In genomic region chr4:155178274-155178673, GRCm38 (mm10) we compare ENCODE assay signal across 8 mouse cellular contexts. TPM values are rescaled to one million over a fixed set of nuclear protein-coding genes. Genes with fewer than 3 reads are reported as not detected.
DNase-seq lines count a peak whose midpoint lies in the region; ATAC-seq lines count a peak whose summit lies in the region.

No protein-coding gene starts in this region.

- H3K4me2 ChIP-seq in embryonic facial prominence, embryonic 11.5 days (ENCODE audit: low read depth, low read length): 0 out of 2 replicates have a peak overlapping the region, but pooled peaks have one; percentile 4
- H3K4me2 ChIP-seq in heart, embryonic 14.5 days (ENCODE audit: low read length): peak overlapping the region; percentile 42
- peak overlapping the region; percentile 42 for H3K4me2 ChIP-seq in kidney, embryonic 15.5 days
- H3K4me2 ChIP-seq in lung, embryonic 15.5 days: peak overlapping the region; percentile 47
- peak overlapping the region; percentile 11; the same call in 1 of the 2 replicates for H3K4me2 ChIP-seq in neural tube, embryonic 14.5 days (ENCODE audit: low read depth, low read length)

- 19% methylated on average over 6 of the region's 6 CpGs for WGBS in embryonic facial prominence, embryonic 11.5 days
- WGBS in heart, embryonic 14.5 days: 6% methylated on average over 6 of the region's 6 CpGs
- WGBS in kidney, embryonic 15.5 days: 5% methylated on average over 6 of the region's 6 CpGs
- 8% methylated on average over 6 of the region's 6 CpGs for WGBS in lung, embryonic 15.5 days
- WGBS in neural tube, embryonic 14.5 days: 4% methylated on average over 6 of the region's 6 CpGs

- H3K4me3 ChIP-seq in embryonic facial prominence, embryonic 11.5 days (ENCODE audit: low read depth, low read length): no peak overlapping the region
- H3K4me3 ChIP-seq in heart, embryonic 14.5 days (ENCODE audit: control insufficient read depth in 1 of 2, insufficient read depth in 1 of 2, low read depth in 1 of 2, low read length in 2 of 2): no peak overlapping the region
- H3K4me3 ChIP-seq in kidney, embryonic 15.5 days (replicated peaks): no peak overlapping the region
- H3K4me3 ChIP-seq in lung, embryonic 15.5 days: 0 out of 2 replicates have a peak overlapping the region, but pooled peaks have one; percentile 1
- H3K4me3 ChIP-seq in neural tube, embryonic 14.5 days (ENCODE audit: low read depth, low read length): no peak overlapping the region

- H3K4me1 ChIP-seq in embryonic facial prominence, embryonic 11.5 days (ENCODE audit: control insufficient read depth, insufficient read depth, low read length): peaks cover 25% of the 10 kb centered on the region
- peaks cover 63 to 76% of the 10 kb centered on the region in 2 experiments for H3K4me1 ChIP-seq in heart, embryonic 14.5 days (ENCODE audit: control insufficient read depth in 2 of 2, insufficient read depth in 2 of 2, low read length in 2 of 2)
- peaks cover 81% of the 10 kb centered on the region for H3K4me1 ChIP-seq in kidney, embryonic 15.5 days
- peaks cover 76% of the 10 kb centered on the region for H3K4me1 ChIP-seq in lung, embryonic 15.5 days
- peaks cover 60% of the 10 kb centered on the region for H3K4me1 ChIP-seq in neural tube, embryonic 14.5 days (ENCODE audit: control insufficient read depth, insufficient read depth, low read length)

- peak overlapping the region; percentile 28; the same call in 1 of the 2 replicates for H3K9ac ChIP-seq in embryonic facial prominence, embryonic 11.5 days (replicated peaks; ENCODE audit: low read length)
- peak overlapping the region; percentile 39; the same call in 1 of the 2 replicates for H3K9ac ChIP-seq in heart, embryonic 14.5 days (ENCODE audit: low read length)
- peak overlapping the region; percentile 26; the same call in 1 of the 2 replicates for H3K9ac ChIP-seq in kidney, embryonic 15.5 days
- no peak overlapping the region; the same call in 1 of the 2 replicates for H3K9ac ChIP-seq in lung, embryonic 15.5 days
- 0 out of 2 replicates have a peak overlapping the region, but pooled peaks have one; percentile 25 for H3K9ac ChIP-seq in neural tube, embryonic 14.5 days (replicated peaks; ENCODE audit: low read depth, low read length)

- 0 out of 2 replicates have a peak, but pooled peaks have one; percentile 26 for ATAC-seq in embryonic facial prominence, embryonic 11.5 days (replicated peaks; ENCODE audit: insufficient number of reproducible peaks, low FRiP score, low TSS enrichment, low read depth)
- ATAC-seq in heart, embryonic 14.5 days (ENCODE audit: insufficient number of reproducible peaks, insufficient read depth, low FRiP score, low read depth): peak; percentile 54
- ATAC-seq in kidney, embryonic 15.5 days (replicated peaks; ENCODE audit: low FRiP score): peak; percentile 26; the same call in 1 of the 2 replicates
- peak; percentile 60; the same call in 1 of the 2 replicates for ATAC-seq in lung, embryonic 15.5 days (ENCODE audit: borderline replicate concordance, extremely low read depth, low FRiP score, low TSS enrichment)
- peak; percentile 28; the same call in 1 of the 2 replicates for ATAC-seq in neural tube, embryonic 14.5 days (ENCODE audit: low read depth)

- DNase-seq in left cerebral cortex, postnatal 36 days (ENCODE audit: low spot score in 2 of 2): peak; percentile 46 to 59
- no peak for DNase-seq in left cerebral cortex, adult 18-20 months (ENCODE audit: low spot score in 2 of 2)
- peak; percentile 70 for DNase-seq in embryonic facial prominence, embryonic 11.5 days (ENCODE audit: low spot score)
- DNase-seq in yolk sac, embryonic 10.5 days (ENCODE audit: low spot score): peak; percentile 66

- H3K27ac ChIP-seq in embryonic facial prominence, embryonic 11.5 days (replicated peaks; ENCODE audit: low read depth, low read length): peak overlapping the region; percentile 63
- H3K27ac ChIP-seq in heart, embryonic 14.5 days (replicated peaks in 1 of 2; ENCODE audit: control insufficient read depth in 1 of 2, insufficient read depth in 1 of 2, low read depth in 2 of 2, low read length in 2 of 2): peak overlapping the region; percentile 88 to 91
- H3K27ac ChIP-seq in kidney, embryonic 15.5 days: peak overlapping the region; percentile 93
- H3K27ac ChIP-seq in lung, embryonic 15.5 days: peak overlapping the region; percentile 96
- H3K27ac ChIP-seq in neural tube, embryonic 14.5 days (ENCODE audit: low read depth, low read length): peak overlapping the region; percentile 72

- intact Hi-C loops in left cerebral cortex, postnatal 36 days (cut with DNase I): no loop called here

- no peaks in the 10 kb centered on the region for H3K9me3 ChIP-seq in embryonic facial prominence, embryonic 11.5 days (replicated peaks; ENCODE audit: control insufficient read depth, low read length)
- H3K9me3 ChIP-seq in heart, embryonic 14.5 days (ENCODE audit: control insufficient read depth, low read length): no peaks in the 10 kb centered on the region
- no peaks in the 10 kb centered on the region for H3K9me3 ChIP-seq in kidney, embryonic 15.5 days (replicated peaks)
- no peaks in the 10 kb centered on the region for H3K9me3 ChIP-seq in lung, embryonic 15.5 days
- no peaks in the 10 kb centered on the region for H3K9me3 ChIP-seq in neural tube, embryonic 14.5 days (ENCODE audit: control insufficient read depth, low read length)

- no peaks in the 10 kb centered on the region for H3K27me3 ChIP-seq in embryonic facial prominence, embryonic 11.5 days (ENCODE audit: control insufficient read depth, insufficient read depth, low read length)
- H3K27me3 ChIP-seq in heart, embryonic 14.5 days (ENCODE audit: control insufficient read depth, insufficient read depth, low read length): no peaks in the 10 kb centered on the region
- H3K27me3 ChIP-seq in kidney, embryonic 15.5 days: no peaks in the 10 kb centered on the region
- no peaks in the 10 kb centered on the region for H3K27me3 ChIP-seq in lung, embryonic 15.5 days
- H3K27me3 ChIP-seq in neural tube, embryonic 14.5 days (ENCODE audit: control insufficient read depth, insufficient read depth, low read length): no peaks in the 10 kb centered on the region

- H3K36me3 ChIP-seq in embryonic facial prominence, embryonic 11.5 days (replicated peaks; ENCODE audit: control insufficient read depth, insufficient read depth, low read depth, low read length): no peaks in the 10 kb centered on the region
- no peaks in the 10 kb centered on the region for H3K36me3 ChIP-seq in heart, embryonic 14.5 days (ENCODE audit: control insufficient read depth, insufficient read depth, low read length)
- no peaks in the 10 kb centered on the region for H3K36me3 ChIP-seq in kidney, embryonic 15.5 days
- H3K36me3 ChIP-seq in lung, embryonic 15.5 days: no peaks in the 10 kb centered on the region
- no peaks in the 10 kb centered on the region for H3K36me3 ChIP-seq in neural tube, embryonic 14.5 days (ENCODE audit: control insufficient read depth, insufficient read depth, low read length)

RNA-seq across cellular contexts. Expression of gene Ski, which starts 44.1 kb away (rescaled TPM):
- total RNA-seq in left cerebral cortex, postnatal 36 days (2021): 100 to 1,000 TPM; 113 to 119 TPM
- 100 to 1,000 TPM; 115 to 128 TPM for total RNA-seq in left cerebral cortex, adult 18-20 months (2021)
- polyA plus RNA-seq in embryonic facial prominence, embryonic 11.5 days (2014; fragmentation: Nextera tagmentation; extraction: Ambion mirVana): 15.4 and 15.9 TPM in 2 replicates
- 16.2 TPM in 2 replicates for polyA plus RNA-seq in heart, embryonic 14.5 days (2014; fragmentation: Nextera tagmentation; extraction: Ambion mirVana)
- polyA plus RNA-seq in kidney, embryonic 15.5 days (2015; fragmentation: Nextera tagmentation; extraction: Ambion mirVana): 14.7 and 16.9 TPM in 2 replicates
- 16.1 and 16.9 TPM in 2 replicates for polyA plus RNA-seq in lung, embryonic 15.5 days (2015; fragmentation: Nextera tagmentation; extraction: Ambion mirVana)
- 16.8 and 17.7 TPM in 2 replicates for polyA plus RNA-seq in neural tube, embryonic 14.5 days (2014; fragmentation: Nextera tagmentation; extraction: Ambion mirVana)

Comparison
In these comparisons a context has a peak if more than half of its experiments do, and no peak if none do; other contexts are left out.
1. DNase-seq: peak in left cerebral cortex, postnatal 36 days (2 of 2), embryonic facial prominence, embryonic 11.5 days (single experiment) and yolk sac, embryonic 10.5 days (single experiment); none in left cerebral cortex, adult 18-20 months (0 of 2).
2. Peak in every context shown above with its lines, with median percentiles within 50 percentile points of each other: ATAC-seq, H3K27ac ChIP-seq and H3K4me2 ChIP-seq.